Mouse (Mus musculus): ENCODE data around the gene Olfr156.

GRCm38 (mm10) chr4:43832031-43832430 is 8.3 kb upstream of the Olfr156 start:
- TF ChIP-seq POLR2A (IDR thresholded peaks at IDR 0.05; ENCODE audit: borderline replicate concordance, extremely low read depth, low read depth, low read length) (no peak), CTCF (IDR thresholded peaks at IDR 0.05; ENCODE audit: insufficient read depth, low read length) (peak; percentile 19; the same call in 1 of the 2 replicates)
